Mouse (Mus musculus) gastrocnemius, adult 18-20 months (tissue): ENCODE data around the gene Dguok. TPM values are rescaled to one million over a fixed set of nuclear protein-coding genes. Genes with fewer than 3 reads are reported as not detected.

Experiments
- DNase-seq: peaks from one replicate; pipeline ENCODE4 v3.0.0; 2021; ENCODE audit warnings: low spot score
- total RNA-seq, 2 experiments: library from RNA; stranded (reverse); gene quantifications; 2 replicates each; pipeline ENCODE4 v1.2.3; 2021

Gene Dguok
- total RNA-seq, 2 experiments from 2014 or later: 17.4 to 20.6 TPM

DNA sequence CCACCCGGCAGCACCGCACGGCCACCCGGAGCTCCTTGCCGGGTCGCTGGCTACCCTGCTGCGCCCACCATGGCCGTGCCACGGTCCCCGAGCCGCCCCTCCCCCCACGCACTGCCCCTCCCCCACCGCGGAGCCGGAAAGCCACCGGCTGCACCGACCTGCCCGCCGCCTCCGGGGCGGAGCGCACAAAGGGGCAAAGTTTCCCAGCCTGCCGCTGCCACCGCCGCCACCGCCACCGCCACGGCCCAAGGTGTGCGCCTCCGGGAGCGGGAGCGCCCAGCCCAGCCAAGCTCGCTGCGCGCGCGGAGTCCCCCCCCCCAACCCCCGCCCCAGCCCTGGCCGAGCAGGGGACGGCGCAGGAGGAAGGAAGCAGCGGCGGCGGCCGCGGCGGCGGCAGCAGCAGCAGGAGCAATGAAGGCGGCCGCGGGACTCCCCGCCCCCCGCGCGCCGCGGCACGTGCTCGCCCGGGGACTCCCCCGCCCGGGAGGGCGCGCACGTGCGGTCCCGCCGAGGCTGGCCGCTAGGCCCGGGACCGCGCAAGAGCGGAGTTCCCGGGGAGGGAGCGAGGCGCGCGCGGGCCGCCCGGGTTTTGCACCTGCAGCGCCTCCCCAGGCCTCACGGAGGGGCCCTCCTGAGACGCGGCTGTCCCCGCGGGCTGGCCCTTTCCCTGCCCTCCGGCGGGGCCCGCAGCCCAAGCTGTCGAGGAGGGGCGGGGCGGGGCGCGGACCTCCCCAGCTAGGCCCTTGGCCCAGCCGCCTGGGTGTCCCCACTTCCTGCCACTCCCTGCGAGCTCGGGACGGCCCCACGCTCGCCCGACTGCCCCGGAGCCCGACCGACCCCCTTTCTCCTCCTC is 50.4 kb downstream of the Dguok start:
- DNase-seq: peak; percentile 60

DNA sequence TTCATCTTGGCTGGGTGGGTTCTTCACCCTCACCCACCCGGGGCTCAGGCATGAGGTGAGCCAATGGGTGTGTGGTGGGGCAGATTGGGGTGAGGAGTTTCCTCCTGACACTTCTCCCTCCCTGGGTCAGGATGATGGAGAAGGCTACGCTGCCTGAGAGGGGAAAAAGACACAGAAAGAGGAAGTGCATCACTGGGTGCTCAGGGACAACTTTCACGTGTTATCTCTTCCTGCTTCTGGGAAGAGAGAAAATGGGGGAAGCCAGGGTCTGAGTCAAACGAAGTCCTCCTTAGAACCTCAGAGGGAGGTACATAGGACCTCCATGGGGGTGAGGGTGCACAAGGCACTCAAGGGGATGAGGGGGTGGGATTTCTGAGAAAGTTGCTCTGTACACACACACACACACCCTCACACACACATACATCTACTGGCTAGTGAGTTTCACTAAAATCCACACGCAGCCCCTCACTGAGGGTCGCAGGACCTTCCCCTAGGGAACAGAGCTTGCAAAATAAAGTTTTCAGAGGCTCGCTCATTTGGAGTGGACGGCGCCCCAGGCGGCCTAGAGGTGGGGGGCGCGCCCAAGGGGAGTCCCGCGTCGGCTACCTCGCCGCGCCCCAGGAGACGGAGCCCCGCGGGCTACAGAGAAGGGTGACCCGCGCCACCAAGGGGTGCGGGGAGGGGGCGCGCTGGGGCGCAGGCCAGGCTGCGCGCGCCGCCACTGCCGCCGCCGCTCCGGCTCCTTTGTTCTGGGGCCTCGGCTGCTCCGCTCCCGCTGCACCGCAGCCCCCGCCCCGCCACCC is 51.2 kb downstream of the Dguok start:
- no peak for DNase-seq

DNA sequence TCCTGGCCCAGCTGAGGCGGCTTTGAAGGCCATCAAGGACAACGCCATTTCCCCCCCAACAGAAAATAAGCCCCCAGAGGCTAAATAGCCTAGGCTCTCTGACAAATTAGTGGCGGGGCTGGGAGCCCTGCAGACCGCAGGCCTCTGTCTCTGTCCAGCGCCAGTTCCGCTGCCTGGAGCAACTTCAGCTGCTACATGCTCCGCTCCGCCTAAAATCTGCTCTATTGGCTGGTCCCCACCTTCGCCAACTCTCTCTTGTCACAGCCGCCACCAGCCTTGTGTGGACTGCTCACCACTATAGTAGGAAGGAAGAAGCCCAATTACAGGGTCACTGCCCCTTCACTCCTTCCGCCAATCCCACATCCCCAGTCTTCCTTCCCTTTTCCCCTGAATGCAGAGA is 53.1 kb downstream of the Dguok start:
- DNase-seq: no peak

- no peak for DNase-seq
Observed at GRCm38 (mm10) chr6:83450451-83451303, 56.1 kb downstream of the Dguok start.

- no peak for DNase-seq
Observed at GRCm38 (mm10) chr6:83449440-83449839, 57.3 kb downstream of the Dguok start.

DNA sequence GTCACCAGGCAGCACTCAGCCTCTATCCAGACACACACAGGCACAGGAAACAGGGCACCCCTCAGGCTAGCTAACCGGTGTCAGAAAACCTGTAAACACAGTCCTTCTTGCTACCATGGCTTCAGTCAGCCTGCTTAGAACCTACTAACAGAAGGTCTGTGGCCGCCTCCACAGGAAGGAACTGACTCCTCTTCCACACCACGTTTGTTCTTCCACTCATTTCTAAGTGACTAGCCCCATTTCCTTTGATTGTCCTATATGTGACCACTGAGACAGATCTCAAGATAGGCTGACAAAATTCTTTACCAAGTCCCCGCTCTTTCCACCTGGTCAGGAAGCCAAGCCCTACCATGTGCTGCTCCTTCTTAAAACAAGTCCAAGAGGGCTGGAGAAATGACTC is 57.9 kb downstream of the Dguok start:
- DNase-seq: no peak

DNA sequence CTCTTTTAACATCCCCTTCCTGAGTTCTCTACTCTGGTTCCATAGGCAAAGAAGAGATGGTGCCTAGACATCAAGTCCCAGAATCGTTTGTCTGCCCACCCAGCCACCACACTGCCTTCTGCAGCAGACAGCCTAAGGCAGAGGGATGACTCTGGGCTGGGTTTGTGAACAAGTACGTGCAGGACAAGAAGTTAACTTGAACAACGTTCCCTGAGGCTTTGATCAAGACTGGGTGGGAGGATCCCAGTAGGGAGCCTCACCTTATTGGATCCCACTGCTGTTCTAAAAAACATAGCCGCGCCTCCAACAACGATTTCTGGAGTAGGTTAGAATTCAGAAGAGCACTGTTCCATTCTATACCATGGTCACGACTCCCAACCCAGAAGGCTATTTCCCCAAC is 59.7 kb downstream of the Dguok start:
- DNase-seq: no peak

GRCm38 (mm10) chr6:83445796-83446195 is 61.0 kb downstream of the Dguok start:
- no peak for DNase-seq

DNA sequence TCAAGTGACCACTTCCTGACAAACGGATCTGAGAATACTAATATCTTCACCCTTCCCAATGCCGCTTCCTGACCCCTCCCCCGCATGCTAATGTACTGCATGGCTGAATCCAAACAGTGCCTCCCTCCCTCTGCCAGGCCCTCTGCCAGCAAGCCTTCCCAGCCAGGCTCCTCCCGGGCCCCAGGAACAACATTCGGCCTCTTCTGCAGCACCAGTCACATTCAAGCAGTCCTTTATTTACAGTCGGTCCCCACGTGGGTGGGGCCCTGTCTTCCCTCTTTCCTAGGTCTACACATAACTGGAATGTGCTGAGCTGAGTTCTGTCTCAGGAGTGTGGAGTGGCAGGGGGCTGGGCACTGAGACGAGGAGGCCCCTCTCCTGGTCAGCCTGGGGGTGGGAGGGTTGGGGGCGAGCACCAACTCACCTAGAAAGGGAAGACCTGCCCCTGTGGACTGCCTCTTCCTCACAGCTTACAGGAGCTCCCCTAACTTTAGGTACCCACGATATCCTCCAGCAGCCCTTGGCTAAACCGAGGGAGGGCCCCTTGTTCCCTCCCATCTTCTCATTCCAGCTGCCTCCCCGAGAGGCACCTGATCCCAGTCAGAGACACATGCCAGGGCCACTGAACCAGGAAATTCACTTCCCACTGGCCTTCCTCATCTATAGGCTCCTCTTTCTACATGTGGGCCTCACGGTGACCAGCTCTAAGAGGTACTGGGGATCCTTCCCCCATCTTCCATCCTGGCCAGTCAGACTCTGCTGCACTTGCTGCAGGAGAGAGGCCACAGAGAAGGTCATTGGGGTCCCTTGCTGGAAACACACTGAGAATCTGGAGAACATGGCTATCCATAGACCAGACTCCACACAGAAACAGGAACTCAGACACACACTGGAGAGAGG is 63.1 kb downstream of the Dguok start:
- DNase-seq: peak; percentile 66

GRCm38 (mm10) chr6:83442639-83443038 is 64.1 kb downstream of the Dguok start:
- no peak for DNase-seq

- peak; percentile 89 for DNase-seq
Observed at GRCm38 (mm10) chr6:83441259-83442061, 65.3 kb downstream of the Dguok start.

DNA sequence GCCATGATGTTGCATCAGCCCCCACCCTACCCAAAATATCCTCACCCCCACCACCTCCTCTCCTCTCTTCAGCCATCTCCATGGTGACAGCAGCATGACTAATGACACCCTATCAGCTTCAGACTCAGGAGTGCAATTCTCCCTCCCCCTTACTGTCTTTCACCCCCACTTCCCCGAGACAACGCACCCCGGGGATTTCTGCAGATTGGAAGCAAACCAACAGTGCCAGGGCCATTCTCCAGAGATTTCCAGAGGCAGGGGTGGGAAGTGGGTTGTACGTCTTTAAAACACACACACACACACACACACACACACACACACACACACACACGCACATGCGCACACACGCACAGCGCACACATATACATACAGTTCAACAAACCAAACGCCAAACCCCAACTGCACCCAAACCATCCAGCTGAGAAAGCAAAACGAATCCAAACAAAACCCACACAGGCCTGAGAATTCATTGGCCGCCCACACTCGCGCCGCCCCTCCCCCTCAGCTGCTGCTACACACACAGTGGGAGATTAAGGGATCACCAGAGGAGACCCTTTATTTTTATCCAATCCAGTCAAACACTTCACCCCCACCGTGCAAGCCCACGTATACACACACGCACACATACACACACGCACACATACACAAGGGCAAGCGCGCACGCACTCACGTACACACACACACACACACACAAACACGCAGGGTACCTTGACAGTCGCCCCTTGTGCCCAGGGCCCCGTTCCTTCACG is 66.1 kb downstream of the Dguok start:
- peak; percentile 68 for DNase-seq

DNA sequence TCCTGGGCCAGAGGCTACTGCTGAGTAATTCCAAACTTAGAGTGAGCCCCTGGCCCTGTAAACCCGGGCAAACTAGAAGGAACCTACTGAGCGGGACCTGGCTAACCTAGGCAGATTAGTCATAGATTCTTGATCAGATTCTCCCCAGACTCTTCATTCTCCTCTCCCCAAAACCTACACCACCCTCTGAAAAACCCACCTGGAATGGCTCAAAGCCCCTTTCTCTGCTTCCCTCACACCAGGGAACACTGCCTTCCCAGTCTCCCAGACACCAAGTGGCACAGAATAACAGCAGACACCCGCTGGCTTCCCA is 66.6 kb downstream of the Dguok start:
- no peak for DNase-seq

DNA sequence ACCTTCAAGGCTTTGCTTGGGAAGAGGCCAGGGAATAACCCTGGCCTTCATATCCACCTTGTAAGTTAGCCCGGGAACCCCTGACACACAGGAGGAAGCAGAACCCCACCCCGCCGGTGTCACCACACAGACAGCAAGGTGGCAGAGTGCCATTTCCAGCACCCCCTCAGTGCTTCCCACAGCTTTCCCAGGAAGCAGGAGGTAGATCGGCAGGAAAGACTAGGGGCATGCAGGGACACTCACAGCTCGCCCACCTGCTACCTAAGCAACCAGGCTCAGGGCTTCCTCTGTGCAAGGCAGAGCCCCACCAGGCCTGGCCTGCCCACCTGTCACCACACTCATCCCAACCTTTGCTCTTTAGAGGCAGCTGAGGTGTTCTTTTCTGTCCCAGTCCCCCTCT is 67.0 kb downstream of the Dguok start:
- no peak for DNase-seq

DNA sequence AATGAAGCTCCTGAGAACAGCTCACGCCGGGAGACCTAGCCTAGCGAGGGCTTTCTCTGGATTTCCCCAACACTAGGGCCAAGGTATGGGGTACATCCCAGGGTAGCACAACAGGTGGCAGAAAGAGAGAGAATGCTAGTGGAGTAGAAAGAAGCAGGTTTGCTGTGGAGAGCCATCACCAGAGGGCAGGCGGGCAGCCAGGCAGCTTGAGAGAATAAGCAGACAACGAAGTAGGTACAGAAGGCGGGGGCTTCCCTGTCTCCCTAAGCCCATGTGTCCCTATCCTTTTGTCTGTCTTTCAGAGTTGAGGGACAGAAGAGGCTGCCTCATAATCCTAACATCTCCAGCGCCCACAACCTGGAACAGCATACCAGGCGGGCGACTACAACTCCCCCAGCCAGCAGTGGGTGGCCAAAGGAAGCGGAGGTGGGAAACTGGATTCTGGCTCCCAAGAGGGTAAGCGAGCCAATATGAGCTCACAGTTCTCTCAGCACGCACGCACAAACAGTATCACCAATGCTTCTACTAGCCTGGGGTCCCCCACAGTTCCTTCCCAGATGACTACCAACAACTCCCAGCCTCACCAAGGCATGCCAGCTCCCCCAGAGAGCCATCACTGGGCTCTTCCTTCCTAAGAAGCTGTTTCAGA is 67.5 kb downstream of the Dguok start:
- DNase-seq: no peak

DNA sequence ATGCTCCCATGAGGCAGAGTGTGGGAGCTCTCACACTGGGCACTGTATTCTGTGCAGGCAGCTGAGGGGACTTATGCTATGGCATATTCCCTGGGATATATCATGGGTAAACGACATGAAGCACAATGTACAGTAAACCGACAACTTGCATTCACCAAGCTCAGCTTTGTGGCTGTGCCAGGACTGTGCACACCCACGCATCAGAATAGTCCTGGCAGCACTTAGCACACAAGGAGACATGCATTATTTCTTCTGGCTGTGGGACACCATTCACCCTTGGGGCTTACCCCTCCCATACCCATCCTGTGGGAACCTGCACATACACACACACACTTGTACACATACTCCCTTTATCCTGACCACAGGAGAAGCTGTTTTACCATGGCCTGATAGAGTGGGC is 68.2 kb downstream of the Dguok start:
- DNase-seq: no peak

DNA sequence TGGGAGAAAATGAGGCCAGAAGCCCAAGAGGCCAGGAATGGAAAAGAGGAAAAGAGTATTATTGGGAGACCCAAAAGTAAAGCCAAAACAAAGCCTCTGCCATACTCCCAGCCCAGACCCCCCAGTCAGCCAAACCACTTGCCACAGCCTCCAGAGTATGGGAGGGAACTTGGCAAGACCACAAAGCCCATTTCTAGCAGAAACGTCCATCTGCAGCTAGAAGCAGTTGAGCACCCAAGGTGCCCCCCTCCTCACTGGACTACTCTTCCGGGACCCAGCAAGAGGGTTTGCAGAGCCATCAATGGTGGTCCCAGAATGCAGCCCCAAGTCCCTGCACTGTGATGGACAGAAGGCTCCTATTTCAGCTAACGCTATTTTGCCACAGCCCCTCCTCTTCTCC is 69.0 kb downstream of the Dguok start:
- DNase-seq: no peak

GRCm38 (mm10) chr6:83437225-83437624 is 69.5 kb downstream of the Dguok start:
- DNase-seq: no peak

DNA sequence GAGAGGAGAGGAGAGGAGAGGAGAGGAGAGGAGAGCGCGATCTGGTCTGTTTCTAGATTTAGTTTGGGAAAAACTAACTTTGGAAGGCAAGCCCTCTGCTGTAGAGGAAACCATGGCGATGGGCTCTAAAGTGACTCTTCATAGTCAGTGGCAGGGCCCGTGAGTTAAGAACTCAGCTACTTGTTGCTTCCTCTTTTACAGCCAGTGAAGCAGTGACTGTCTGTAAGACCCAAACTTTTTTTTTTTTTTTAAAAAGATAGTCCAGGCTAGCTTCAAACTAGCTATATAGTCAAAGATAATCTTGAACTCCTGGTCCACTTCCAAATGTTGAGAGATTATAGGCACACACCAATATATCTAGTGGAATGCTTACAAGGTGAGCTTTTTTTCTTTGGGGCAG is 70.2 kb downstream of the Dguok start:
- DNase-seq: no peak
